Mouse (Mus musculus) cortical plate, adult 2 months (tissue): ENCODE measurements around the gene Ccdc186.

ENCODE experiments used
- CTCF ChIP-seq: fragments of 200-500 bp; IDR thresholded peaks from 2 replicates; pipeline ENCODE4 v1.5.1; 2011; ENCODE audit warnings: mild to moderate bottlenecking, control low read depth, low read length; ENCODE audit not compliant: insufficient read depth; ENCODE audit errors: extremely low read depth
- POLR2A ChIP-seq: fragments of 200-500 bp; IDR thresholded peaks from 2 replicates; pipeline ENCODE4 v1.6.1; 2011; ENCODE audit warnings: mild to moderate bottlenecking, low read length, control low read depth; ENCODE audit not compliant: insufficient read depth; ENCODE audit errors: extremely low read depth

GRCm38 (mm10) chr19:56838942-56839706, 17.1 kb upstream of the Ccdc186 start:
- TF ChIP-seq CTCF (no peak), POLR2A (no peak)
